Mouse (Mus musculus): Measurements from ENCODE around the gene Vmn1r55. TPM values are rescaled to one million over a fixed set of nuclear protein-coding genes. Genes with fewer than 3 reads are reported as not detected.
A peak's percentile ranks its signal among the peaks of the same experiment; 100 is the strongest.

The Vmn1r55 gene
- total and polyA plus RNA-seq, 3 experiments, result not detected

DNA sequence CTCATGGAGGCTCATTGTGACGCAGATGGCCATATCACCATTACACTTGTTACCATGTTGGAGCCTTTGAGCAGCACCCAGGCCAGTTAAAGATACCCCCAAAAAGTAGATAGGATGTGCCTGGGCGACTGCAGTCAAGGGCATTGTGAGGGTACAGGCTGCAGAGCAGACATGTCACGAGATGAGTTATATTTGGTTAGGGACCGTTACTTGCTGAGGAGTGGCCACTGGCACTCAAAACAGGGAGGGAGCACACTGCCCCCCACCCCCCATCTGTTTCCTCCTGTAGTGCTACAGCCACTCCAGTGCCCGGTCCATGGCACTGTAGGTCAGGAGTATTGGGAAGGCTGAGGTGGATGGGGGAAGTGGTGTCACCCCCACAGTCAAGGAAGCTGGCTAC lies 50.7 kb downstream of the Vmn1r55 start:
- TF ChIP-seq POLR2AphosphoS2 (IDR thresholded peaks at IDR 0.05; ENCODE audit: low read length) (peak; percentile 57; the same call in 1 of the 2 replicates), ETS1 (IDR thresholded peaks at IDR 0.05; ENCODE audit: low read depth, low read length) (no peak), TAL1 (IDR thresholded peaks at IDR 0.05; ENCODE audit: low read length) (no peak)
- no peaks in the 10 kb centered on the region for H3K27me3 ChIP-seq (ENCODE audit: control insufficient read depth in 1 of 2, insufficient read depth in 2 of 2, low read length in 2 of 2)
- H3K4me1 ChIP-seq (ENCODE audit: control insufficient read depth in 1 of 2, insufficient read depth in 2 of 2, low read length in 2 of 2), result peaks cover 0 to 5% of the 10 kb centered on the region in 2 experiments; a peak in 1 of 4 replicates
- no peak overlapping the region for H3K27ac ChIP-seq (ENCODE audit: control insufficient read depth, low read depth, low read length)
- no peak overlapping the region for H3K4me3 ChIP-seq (ENCODE audit: control insufficient read depth in 1 of 2, insufficient read depth in 1 of 2, low read depth in 2 of 2, low read length in 2 of 2)
- peaks cover 0 to 5% of the 10 kb centered on the region in 2 experiments; a peak in 2 of 4 replicates for H3K36me3 ChIP-seq (ENCODE audit: control insufficient read depth in 1 of 2, insufficient read depth in 2 of 2, low read length in 2 of 2)
- H3K9me3 ChIP-seq (replicated peaks; ENCODE audit: insufficient read depth, low read length), result no peaks in the 10 kb centered on the region
- no peak overlapping the region for H3K9ac ChIP-seq (ENCODE audit: control insufficient read depth, low read depth, low read length, poor library complexity, severe bottlenecking)
- H3K79me2 ChIP-seq (ENCODE audit: control insufficient read depth, insufficient read depth, low read length, poor library complexity), result no peaks in the 10 kb centered on the region
- DNase-seq (ENCODE audit: low read depth, low spot score), result no peak

GRCm38 (mm10) chr7:5092831-5093510 lies 56.5 kb downstream of the Vmn1r55 start:
- Histone ChIP-seq H3K36me3 (ENCODE audit: control insufficient read depth in 1 of 2, insufficient read depth in 2 of 2, low read length in 2 of 2) (peaks cover 0 to 19% of the 10 kb centered on the region in 2 experiments; a peak in 2 of 4 replicates), H3K9ac (ENCODE audit: control insufficient read depth, low read depth, low read length, poor library complexity, severe bottlenecking) (no peak overlapping the region), H3K79me2 (ENCODE audit: control insufficient read depth, insufficient read depth, low read length, poor library complexity) (peaks cover 9% of the 10 kb centered on the region), H3K9me3 (replicated peaks; ENCODE audit: insufficient read depth, low read length) (no peaks in the 10 kb centered on the region), H3K4me1 (ENCODE audit: control insufficient read depth in 1 of 2, insufficient read depth in 2 of 2, low read length in 2 of 2) (no peaks in the 10 kb centered on the region), H3K27ac (ENCODE audit: control insufficient read depth, low read depth, low read length) (no peak overlapping the region), H3K27me3 (ENCODE audit: control insufficient read depth in 1 of 2, insufficient read depth in 2 of 2, low read length in 2 of 2) (no peaks in the 10 kb centered on the region), H3K4me3 (ENCODE audit: control insufficient read depth in 1 of 2, insufficient read depth in 1 of 2, low read depth in 2 of 2, low read length in 2 of 2) (no peak overlapping the region)
- TF ChIP-seq MEF2A (IDR thresholded peaks at IDR 0.05; ENCODE audit: extremely low read depth, insufficient replicate concordance, low read depth, low read length, poor library complexity, severe bottlenecking) (no peak), CHD2 (IDR thresholded peaks at IDR 0.05; ENCODE audit: low read length) (no peak), POLR2AphosphoS2 (IDR thresholded peaks at IDR 0.05; ENCODE audit: low read length) (no peak), CHD1 (IDR thresholded peaks at IDR 0.05; ENCODE audit: low read depth, low read length) (no peak), KAT2A (conservative IDR thresholded peaks at IDR 0.05; ENCODE audit: low read depth, low read length) (no peak), E2F4 (IDR thresholded peaks at IDR 0.05; ENCODE audit: borderline replicate concordance, low read depth, low read length) (no peak)
- no peak for DNase-seq (ENCODE audit: low read depth, low spot score)

- Histone ChIP-seq H3K27me3 (ENCODE audit: control insufficient read depth in 1 of 2, insufficient read depth in 2 of 2, low read length in 2 of 2) (no peaks in the 10 kb centered on the region), H3K27ac (ENCODE audit: control insufficient read depth, low read depth, low read length) (no peak overlapping the region), H3K9ac (ENCODE audit: control insufficient read depth, low read depth, low read length, poor library complexity, severe bottlenecking) (no peak overlapping the region), H3K4me3 (ENCODE audit: control insufficient read depth in 1 of 2, insufficient read depth in 1 of 2, low read depth in 2 of 2, low read length in 2 of 2) (no peak overlapping the region), H3K79me2 (ENCODE audit: control insufficient read depth, insufficient read depth, low read length, poor library complexity) (peaks cover 14% of the 10 kb centered on the region), H3K36me3 (ENCODE audit: control insufficient read depth in 1 of 2, insufficient read depth in 2 of 2, low read length in 2 of 2) (peaks cover 0 to 19% of the 10 kb centered on the region in 2 experiments; a peak in 2 of 4 replicates), H3K4me1 (ENCODE audit: control insufficient read depth in 1 of 2, insufficient read depth in 2 of 2, low read length in 2 of 2) (no peaks in the 10 kb centered on the region), H3K9me3 (replicated peaks; ENCODE audit: insufficient read depth, low read length) (no peaks in the 10 kb centered on the region)
- no peak for TF ChIP-seq SIN3A (IDR thresholded peaks at IDR 0.05; ENCODE audit: low read length)
- TF ChIP-seq NELFE (IDR thresholded peaks at IDR 0.05; ENCODE audit: low read depth, low read length), result no peak
- no peak for TF ChIP-seq POLR2A (IDR thresholded peaks at IDR 0.05; ENCODE audit: control insufficient read depth in 1 of 2, insufficient read depth in 1 of 2, low read depth in 1 of 2, low read length in 2 of 2, poor library complexity in 1 of 2)
- TF ChIP-seq NRF1 (IDR thresholded peaks at IDR 0.05; ENCODE audit: insufficient read depth, low read depth, low read length, poor library complexity, severe bottlenecking), result no peak
- TF ChIP-seq BHLHE40 (IDR thresholded peaks at IDR 0.05; ENCODE audit: borderline replicate concordance, low read depth, low read length), result no peak
- TF ChIP-seq E2F4 (IDR thresholded peaks at IDR 0.05; ENCODE audit: borderline replicate concordance, low read depth, low read length), result no peak
- no peak for DNase-seq (ENCODE audit: low read depth, low spot score)
Measured at GRCm38 (mm10) chr7:5092381-5092780, 57.1 kb downstream of the Vmn1r55 start.
